Mouse (Mus musculus) small intestine, adult 2 months (tissue): ENCODE measurements around the gene Arid2.

Experiments used
- CTCF ChIP-seq: fragments of 200-500 bp; IDR thresholded peaks from 2 replicates; pipeline ENCODE4 v1.5.1; 2012; ENCODE audit warnings: low read depth, mild to moderate bottlenecking, control low read depth, inconsistent platforms, low read length, moderate library complexity, mixed read lengths; ENCODE audit not compliant: insufficient replicate concordance, insufficient read length; ENCODE audit errors: extremely low read depth
- POLR2A ChIP-seq: fragments of 200-500 bp; IDR thresholded peaks from 2 replicates; pipeline ENCODE4 v1.6.1; 2012; ENCODE audit warnings: low read depth, mild to moderate bottlenecking, control low read depth, inconsistent platforms, low read length, moderate library complexity

GRCm38 (mm10) chr15:96342097-96342496, 54.8 kb downstream of the Arid2 start:
- TF ChIP-seq CTCF (no peak), POLR2A (no peak)
